Mouse (Mus musculus) left cerebral cortex, postnatal 36 days (tissue): ENCODE measurements around the gene Erich6. TPM values are rescaled to one million over a fixed set of nuclear protein-coding genes. Genes with fewer than 3 reads are reported as not detected.
"Not testable (repeated sequence)": the region's sequence is repeated elsewhere in the genome, so short reads cannot be mapped to it uniquely, and the experiment has no call there.

Experiments used
- DNase-seq, 2 experiments: peaks; one replicate each; pipeline ENCODE4 v3.0.0; 2021 to 2022; ENCODE audit warnings: low spot score in 2 of 2, mixed read lengths in 1 of 2
- intact Hi-C: fragments of 180-260 bp; cut with DNase I; formaldehyde crosslinking; loops from one replicate; pipeline ENCODE4 v1.15.1; 2025
- total RNA-seq, 2 experiments: library from RNA; stranded (reverse); gene quantifications; 2 replicates each; pipeline ENCODE4 v1.2.3; 2021

Gene Erich6
- total RNA-seq, 2 experiments from 2014 or later = 0.89 to 1.9 TPM

DNA sequence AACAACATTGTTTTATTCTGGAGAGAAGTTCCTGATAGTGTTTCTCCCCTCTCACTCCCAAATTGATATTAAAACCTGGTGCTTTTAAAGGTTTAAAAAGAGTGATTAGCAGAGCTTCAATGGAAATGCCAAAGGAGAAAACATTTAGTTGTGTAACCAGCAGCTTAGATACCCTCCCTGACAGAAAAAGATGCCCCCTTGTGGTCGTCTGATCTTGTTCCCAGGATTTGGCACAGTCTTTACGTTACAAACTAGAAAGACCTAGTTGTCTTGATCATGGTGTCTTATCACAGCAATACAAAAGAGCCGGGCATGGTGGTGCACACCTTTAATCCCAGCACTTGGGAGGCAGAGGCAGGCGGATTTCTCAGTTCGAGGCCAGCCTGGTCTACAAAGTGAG, 16.9 kb upstream of the Erich6 start:
- intact Hi-C loops = loop anchor here (2.0 to 10.0 kb wide), 2 partner anchors 131 to 411 kb away; no protein-coding TSS in a partner anchor
- no peak for DNase-seq

GRCm38 (mm10) chr3:58650328-58650727, 13.3 kb upstream of the Erich6 start:
- DNase-seq = no peak
- intact Hi-C loops = loop anchor here (10.0 kb wide), 1 partner anchor 414 kb away; no protein-coding TSS in a partner anchor

- intact Hi-C loops = no loop called here
- DNase-seq = no peak
Observed at GRCm38 (mm10) chr3:58647179-58647578, 10.2 kb upstream of the Erich6 start.

DNA sequence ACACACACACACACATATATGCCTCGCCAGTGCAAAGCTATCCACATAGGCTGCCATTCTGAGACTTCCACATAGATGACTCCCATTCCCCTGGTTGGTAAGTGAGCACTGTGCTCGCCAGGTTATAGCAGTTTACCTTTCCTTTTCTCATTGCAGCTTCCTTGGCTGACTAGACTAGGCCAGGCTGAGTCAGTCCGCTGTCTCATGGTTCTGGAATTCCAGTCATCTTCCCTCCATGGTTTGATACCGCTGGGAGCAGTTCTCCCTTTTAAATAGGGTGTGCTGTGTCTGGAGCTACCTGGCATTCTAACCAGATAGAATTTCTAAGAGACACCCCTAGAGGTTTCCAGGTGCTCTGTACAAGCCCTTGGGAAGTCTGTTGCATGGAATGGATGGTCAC, 9.2 kb upstream of the Erich6 start:
- intact Hi-C loops = no loop called here
- no peak for DNase-seq

DNA sequence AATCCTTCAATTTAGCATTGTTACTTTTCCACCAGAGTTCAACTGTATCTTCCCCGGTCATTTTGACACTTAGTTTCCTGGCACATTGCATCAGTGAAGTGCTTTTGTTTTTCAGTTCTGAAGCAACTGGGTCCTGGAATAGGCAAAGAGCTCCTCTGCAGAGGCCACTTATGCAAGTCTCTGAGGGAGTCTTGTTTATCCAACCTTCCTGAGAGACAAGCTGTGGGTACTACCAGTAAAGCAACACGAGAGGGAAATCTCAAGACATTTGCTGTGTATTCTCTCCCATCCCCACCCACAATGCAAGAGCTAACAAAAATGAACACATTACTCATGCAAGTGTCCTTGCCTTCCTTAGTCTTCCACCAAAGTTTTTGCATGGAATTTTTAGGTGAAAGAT, 5.3 kb downstream of the Erich6 start:
- no peak for DNase-seq
- intact Hi-C loops = no loop called here

DNA sequence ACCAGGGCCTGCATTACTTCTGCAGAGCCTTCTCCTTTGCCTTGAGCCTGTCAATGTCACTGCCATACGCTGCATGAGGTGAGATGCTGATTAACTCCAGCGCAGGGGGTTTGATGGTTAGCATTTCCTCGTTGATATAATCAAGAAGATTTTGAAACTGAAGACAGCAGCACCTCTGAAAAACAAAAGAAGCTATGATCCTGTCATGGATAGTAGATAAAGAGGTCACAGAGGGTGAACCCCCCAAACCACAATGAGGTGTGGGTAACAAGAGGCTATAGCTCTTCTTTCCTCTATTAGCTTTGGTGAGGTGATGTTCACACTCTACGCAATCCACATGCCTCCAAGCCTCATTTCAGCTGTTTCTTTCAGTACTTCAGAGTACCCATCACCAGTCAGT, 12.0 kb downstream of the Erich6 start:
- intact Hi-C loops = no loop called here
- DNase-seq = no peak

DNA sequence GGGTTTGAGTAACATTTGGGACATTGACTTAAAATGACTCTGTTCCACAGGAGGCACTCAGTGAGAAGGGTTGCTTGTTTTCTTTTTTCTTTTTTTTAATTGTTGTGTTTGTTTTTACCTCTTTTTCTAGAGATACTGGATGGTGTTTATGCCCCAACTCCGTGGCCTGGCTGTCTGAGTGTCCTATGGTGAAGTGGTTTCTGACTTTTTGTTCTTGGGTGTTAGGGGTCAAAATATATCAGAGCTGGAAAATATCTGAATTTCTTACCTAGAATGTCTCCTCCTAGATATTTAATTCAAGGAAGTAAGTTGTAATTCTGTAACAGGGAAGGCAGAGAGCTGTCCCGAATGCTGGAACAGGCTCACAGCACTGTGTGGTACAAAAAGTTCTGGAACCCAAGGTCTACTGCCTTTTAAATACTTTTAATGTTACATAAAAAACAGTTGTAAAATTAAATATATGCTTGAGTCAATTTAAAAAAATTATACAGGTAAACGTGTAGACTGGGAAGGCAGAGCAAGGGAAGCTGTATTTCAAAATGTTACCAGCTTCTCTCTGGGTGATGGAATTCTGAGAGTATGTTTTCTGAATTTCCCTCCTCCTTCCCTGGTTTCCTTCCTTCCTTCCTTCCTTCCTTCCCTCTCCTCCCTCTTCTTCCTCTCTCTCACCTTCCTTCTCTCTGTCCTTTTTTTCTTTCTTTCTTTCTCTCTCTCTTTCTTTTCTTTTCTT, 14.2 kb downstream of the Erich6 start:
- no peak for DNase-seq
- intact Hi-C loops = no loop called here

GRCm38 (mm10) chr3:58621066-58621465, 15.9 kb downstream of the Erich6 start:
- intact Hi-C loops = no loop called here
- no peak for DNase-seq

DNA sequence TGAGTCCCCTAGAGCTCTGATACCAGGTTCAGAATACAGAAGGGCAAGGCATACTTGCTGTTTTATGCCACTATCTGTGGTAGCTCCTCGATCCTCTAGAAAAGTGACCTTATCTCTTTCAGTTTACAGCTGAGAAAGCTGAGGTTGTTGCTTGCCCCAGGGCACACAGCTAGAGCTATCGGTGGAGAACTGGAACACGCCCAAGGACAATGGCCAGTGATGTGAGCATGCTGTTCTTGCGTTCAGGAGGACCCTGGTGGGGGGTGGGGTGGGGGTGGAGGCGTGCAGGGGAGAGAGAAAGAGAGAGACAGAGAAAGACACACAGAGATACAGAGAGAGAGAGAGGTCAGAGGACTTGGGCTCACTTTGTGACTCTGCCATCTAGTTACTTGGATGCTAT, 27.0 kb downstream of the Erich6 start:
- intact Hi-C loops = no loop called here

GRCm38 (mm10) chr3:58608506-58608905, 28.5 kb downstream of the Erich6 start:
- no peak for DNase-seq
- intact Hi-C loops = no loop called here

More for the DNA sequence above, 27.0 kb downstream of the Erich6 start:
- no peak for DNase-seq

GRCm38 (mm10) chr3:58593623-58594022, 43.4 kb downstream of the Erich6 start:
- intact Hi-C loops = no loop called here
- DNase-seq = no peak

DNA sequence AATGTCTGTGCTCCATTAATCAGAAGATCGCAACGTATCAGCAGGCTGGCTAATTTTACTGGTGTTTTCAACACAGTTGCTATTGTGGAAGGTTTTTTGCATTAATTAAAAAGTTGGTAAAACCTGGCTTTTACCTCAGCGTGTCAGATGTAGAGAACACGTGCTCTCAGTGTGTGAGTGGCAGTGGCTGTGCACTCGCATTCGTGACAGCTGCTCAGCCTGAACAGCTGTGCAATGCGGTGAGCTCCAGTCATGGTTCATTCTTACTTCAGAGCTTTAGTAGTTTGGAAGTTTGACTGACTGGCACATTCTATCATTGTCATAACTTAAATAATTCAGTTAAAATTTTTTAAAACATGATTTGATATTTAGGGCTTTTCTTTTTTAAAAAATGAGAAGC, 44.3 kb downstream of the Erich6 start:
- DNase-seq, intact Hi-C loops: not testable (repeated sequence)

DNA sequence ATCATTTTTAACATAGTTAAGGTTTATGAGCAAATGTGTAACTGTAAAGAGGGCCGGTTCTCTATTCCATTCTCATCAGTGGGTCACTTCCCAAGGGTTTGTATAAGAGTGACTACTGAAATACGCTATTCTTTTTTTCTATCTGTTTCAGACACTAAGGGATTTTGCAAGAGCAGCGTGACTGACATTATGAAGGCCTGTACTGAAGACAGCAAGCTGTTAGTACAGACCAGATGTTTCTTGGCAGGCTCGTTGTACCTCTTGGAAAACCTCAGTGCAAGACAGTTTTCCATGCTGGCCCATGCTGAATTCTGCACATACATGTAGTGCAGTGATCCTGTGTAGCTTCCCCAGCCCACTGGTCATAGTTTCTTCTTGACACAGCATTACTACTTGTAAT, 46.5 kb downstream of the Erich6 start:
- intact Hi-C loops, DNase-seq: not testable (repeated sequence)

- no peak for DNase-seq
- intact Hi-C loops = no loop called here
Observed at GRCm38 (mm10) chr3:58582788-58583426, 54.1 kb downstream of the Erich6 start.

GRCm38 (mm10) chr3:58582297-58582696, 54.7 kb downstream of the Erich6 start:
- intact Hi-C loops = no loop called here
- no peak for DNase-seq

DNA sequence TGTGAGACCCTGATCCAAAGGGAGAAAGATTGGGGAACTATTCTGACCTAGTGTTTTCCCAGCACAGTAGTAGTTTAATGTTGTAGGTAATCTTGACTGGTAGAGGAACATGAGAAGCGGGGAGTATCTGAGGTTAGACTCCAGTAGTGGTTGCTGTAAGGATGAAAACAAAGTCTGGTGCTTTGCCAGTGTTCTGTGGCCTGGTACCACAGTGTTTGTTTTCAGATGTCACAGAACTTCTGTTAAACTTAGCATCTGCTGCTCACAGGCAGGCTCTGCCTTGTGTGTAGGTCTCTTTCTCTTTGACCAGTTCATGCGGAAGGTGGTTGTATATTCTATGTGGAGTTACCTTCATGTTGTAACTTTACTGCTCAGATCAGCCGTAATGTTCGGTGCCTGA, 55.5 kb downstream of the Erich6 start:
- intact Hi-C loops = no loop called here
- no peak for DNase-seq

DNA sequence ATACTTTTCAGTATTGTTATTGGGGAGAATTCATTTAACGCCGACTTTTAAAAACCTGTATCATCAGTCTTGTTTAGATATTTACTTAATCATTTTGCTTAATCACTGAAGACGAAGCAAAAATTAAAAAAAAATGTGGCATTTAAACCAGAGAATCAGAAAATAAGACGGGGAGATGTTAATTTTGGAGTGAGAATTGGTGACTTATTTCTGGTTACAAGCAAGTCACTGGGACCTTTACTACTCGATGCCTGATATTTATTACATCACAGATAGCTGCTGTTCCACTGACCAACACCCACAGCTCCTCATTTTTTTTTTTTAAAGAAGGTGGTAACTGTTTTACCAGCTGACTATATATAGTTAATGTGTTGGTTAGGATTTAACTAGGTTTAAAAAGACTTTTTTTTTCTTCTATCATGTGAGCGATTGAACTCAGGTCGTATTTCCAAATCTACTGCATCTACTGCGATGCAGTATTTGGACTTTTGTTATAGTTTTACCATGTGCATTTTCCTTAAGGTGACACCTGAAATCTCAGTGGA, 59.4 kb downstream of the Erich6 start:
- intact Hi-C loops = loop anchor here (2.0 to 10.0 kb wide), 4 partner anchors 53 to 210 kb away; partner anchors contain the start of genes Eif2a, Serp1, Siah2 and Tsc22d2
- DNase-seq = no peak

DNA sequence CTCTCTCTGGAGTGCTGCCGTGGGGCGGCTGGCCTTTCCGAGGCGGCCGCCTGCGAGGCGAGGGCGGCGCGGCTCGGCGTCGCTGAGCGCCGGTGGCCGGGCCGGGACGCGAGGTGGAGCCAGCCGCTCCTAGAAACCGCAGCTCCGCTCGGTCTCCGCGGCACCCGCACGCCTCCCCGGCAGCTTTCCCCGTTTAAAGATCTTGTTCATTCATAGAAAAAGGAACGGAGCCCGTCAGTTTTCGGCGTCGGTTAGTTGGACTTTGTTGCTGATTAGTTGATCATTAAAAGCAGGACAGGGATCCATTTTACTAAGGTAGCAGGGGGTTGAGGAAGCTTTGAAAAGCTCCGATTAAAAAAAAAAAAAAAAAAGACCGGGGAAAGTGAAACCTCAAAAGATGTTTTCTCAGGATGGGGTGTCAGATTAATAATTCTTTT, 59.9 kb downstream of the Erich6 start:
- peak; percentile 59 to 69 for DNase-seq
- intact Hi-C loops = loop anchor here (2.0 to 10.0 kb wide), 4 partner anchors 52 to 210 kb away; partner anchors contain the start of genes Eif2a, Serp1, Siah2 and Tsc22d2

- DNase-seq = peak; percentile 97 to 99
- intact Hi-C loops = loop anchor here (2.0 to 10.0 kb wide), 4 partner anchors 52 to 211 kb away; partner anchors contain the start of genes Eif2a, Serp1, Siah2 and Tsc22d2
Observed at GRCm38 (mm10) chr3:58576137-58577066, 60.6 kb downstream of the Erich6 start, which contains the start of gene Selenot. Selenot (plus strand) TSS chr3:58576636.
